Mouse (Mus musculus): ENCODE measurements around the gene Armc12.
A peak's percentile ranks its signal among the peaks of the same experiment; 100 is the strongest.

The Armc12 gene

DNA sequence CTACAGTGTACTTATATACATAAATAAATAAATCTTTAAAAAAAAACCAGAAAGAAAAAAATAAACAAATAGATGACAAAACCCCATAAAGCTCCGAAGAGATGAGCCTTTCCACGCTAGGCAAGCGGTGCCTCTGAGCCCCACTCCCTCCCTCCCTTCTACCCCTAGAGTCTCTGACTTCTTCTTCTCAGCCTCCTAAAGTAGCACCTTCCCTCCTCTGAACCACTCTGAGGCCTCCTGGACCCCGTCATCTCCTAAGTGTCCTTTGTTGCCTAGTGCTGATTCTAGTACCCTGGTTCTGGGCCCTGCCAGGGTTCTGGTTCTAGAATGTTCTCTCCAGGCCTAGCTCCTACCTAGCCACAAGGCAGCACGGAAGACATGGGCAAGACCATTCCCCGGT lies at the start of gene Armc12:
TSS of gene Armc12 (plus strand) at position 301 of the 400 bp plus-strand sequence.
- DNase-seq (ENCODE audit: low spot score) = no peak

GRCm38 (mm10) chr17:28484704-28485445 lies 45.7 kb upstream of the Armc12 start:
- no peak for DNase-seq (ENCODE audit: low spot score)

DNA sequence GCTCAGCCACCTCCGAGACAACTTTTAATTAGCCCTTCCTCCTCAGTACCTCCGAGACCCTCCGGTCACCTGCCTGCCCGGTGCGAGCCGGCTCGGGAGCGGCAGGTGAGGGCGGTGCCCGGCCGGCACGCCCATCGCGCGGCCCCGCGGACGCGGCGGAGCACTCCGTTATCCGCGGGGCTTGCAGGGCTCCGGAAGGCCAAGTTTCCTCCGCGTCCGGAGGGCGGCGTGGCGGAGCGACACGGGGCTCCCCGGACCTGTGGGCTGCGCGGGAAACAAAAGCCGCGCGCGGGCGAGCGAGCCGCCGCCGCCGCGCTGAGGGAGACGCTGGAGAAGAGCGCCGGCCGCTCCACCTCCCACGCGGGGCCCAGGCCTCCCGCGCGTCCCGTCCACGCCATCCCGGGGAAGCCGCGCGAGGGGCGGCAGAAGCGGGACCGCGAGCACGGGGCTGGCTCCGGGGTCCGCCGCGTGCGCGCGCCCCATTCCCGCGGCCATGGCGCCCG lies 45.1 kb upstream of the Armc12 start:
- peak; percentile 31 for DNase-seq (ENCODE audit: low spot score)

DNA sequence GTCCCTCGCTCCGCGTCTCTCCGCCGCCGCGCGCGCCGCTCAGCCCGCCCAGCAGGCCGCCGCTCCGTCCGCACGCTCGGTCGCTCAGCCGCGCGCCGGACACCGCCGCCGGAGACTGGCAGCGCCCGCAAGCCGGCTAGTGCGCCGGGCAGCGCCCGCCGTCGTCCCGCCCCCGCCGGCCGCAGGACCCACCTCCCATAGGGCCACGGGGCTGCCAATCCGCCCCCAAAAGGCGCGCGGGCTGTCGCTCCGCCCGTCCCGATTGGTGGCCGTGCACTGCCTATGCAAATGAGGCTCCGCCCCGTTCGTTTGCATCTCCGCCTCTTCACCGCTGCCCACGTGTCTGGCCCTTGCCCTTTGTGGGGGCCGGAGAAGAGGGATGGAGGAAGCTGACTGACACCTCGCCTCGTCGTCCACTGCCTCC lies 44.6 kb upstream of the Armc12 start:
- DNase-seq (ENCODE audit: low spot score) = peak; percentile 96

DNA sequence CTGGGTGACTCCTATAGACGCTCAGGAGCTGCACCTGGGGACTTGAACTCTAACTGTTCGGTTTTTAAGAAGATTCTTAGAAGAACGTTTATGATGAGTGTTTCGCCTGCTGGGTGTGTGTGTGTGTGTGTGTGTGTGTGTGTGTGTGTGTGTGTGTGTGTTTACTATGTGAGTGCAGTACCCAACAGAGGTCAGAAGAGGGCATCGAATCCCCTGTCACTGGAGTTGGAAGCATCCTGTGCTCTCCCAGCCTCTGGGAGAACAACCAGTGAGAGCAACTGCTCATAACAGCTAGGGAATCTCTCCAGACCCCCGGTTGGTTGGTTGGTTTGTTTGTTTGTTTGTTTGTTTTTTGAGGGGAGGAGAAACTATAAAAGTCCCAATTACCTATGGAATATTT lies 43.9 kb upstream of the Armc12 start:
- DNase-seq (ENCODE audit: low spot score) = no peak

DNA sequence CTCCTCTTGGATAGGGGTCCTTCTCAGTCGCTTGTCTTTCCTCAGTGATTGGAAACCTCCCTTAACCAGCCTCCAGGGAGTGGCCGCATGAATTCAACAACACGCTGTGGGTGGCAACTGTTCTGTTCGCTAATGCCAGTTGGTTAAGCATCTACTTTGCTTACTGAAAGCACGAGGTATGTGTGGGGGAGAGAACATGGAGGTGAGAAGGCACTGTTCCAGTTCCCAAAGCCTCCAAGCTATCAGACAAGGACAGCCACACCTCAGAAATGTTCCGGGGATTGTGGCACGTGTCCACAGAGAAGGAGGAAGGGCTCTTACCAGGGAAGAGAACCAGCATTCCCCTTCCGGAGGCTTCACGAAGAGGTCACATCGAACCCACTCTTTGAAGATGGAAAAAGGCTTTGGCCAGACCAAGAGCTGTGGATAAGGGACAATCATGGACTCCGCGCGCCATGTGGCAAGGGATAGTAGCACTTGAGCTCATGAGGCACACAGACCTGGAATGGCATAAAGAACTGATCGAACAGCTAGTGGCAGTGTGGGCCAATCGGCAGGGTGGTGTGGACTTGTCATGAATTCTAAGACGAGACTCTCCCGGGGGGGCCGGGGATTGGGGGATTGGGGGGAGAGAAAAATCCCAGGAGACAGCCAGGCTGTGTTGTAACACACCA lies 42.9 kb upstream of the Armc12 start:
- DNase-seq (ENCODE audit: low spot score) = no peak

- no peak for DNase-seq (ENCODE audit: low spot score)
These were observed 42.2 kb upstream of the Armc12 start for GRCm38 (mm10) chr17:28488258-28489013.

DNA sequence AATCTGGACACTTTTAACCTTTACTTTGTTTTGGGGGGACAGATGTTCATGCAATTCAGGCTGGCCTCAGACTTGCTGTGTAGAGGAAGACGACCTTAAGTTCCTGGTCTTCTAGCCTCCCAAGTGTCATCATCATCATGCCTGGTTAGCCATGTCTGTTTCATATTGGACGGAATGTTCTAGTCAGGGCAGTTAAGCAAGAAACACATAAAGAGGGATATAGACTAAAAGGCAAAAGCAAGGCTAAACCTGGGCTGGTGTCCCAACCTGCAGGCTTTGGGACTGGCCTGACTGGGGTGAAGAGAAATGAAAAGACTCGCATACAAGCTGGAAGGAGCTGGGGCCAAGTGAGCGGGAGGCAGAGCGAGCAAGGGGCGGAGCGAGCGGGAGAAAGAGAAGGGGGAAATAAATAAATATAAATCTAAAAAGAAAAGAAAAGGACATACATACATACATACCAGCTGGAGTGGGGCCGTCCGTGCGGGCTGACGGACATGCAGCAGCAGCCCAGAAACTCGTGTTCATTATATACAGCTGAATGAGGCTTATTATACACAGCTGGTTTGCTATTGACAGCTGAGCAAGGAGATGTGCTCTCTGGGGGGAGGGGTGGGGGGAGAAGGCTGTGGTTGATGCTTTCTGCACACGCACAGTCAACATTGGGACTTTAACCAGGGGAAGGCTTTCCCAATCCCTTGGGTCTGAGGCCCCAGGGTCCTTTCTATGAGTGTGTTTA lies 39.4 kb upstream of the Armc12 start:
- DNase-seq (ENCODE audit: low spot score) = no peak

- no peak for DNase-seq (ENCODE audit: low spot score)
These were observed 34.8 kb upstream of the Armc12 start for GRCm38 (mm10) chr17:28495832-28496231.

DNA sequence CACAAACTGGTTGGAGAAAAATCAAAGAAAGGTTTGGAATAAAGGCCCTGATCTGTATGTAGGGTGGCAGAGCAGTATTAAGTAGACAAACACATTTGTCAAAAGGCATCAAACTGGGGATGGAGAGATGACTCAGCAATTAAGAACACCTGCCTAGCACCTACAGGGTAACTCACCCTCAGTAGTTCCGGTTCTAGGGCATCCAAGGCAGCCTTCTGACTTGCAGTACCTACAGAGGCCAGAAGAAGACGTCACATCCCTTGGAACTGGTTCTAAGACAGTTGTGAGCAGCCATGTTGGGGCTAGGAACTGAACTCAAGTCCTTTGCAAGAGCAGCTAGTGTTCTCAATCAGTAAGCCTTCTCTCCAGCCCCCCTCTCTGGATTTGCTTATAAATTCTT lies 31.4 kb upstream of the Armc12 start:
- no peak for DNase-seq (ENCODE audit: low spot score)

DNA sequence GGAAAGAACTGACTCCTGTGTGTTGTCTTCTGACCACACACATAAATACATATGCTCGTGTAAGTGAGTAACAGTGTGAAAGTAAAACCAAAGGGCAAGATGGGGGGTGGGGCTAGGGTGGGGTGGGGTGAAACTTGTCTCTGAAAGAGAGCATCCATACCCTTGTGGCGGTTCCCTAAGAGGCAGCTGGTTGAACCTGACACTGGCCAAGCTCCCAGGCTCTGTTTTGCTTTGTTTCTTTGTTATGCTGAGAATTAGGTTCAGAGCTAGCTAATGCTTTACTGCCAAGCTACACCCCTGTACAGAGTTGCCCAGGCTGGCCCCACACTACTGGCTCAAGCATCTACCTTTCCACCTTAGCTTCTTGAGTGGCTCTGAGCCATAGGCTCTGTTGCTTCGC lies 30.1 kb upstream of the Armc12 start:
- DNase-seq (ENCODE audit: low spot score) = no peak

GRCm38 (mm10) chr17:28502196-28502821 lies 28.3 kb upstream of the Armc12 start:
- DNase-seq (ENCODE audit: low spot score) = no peak

- DNase-seq (ENCODE audit: low spot score) = no peak
These were observed 26.4 kb upstream of the Armc12 start for GRCm38 (mm10) chr17:28504182-28504581.

- no peak for DNase-seq (ENCODE audit: low spot score)
These were observed 25.0 kb upstream of the Armc12 start for GRCm38 (mm10) chr17:28505591-28505990.

DNA sequence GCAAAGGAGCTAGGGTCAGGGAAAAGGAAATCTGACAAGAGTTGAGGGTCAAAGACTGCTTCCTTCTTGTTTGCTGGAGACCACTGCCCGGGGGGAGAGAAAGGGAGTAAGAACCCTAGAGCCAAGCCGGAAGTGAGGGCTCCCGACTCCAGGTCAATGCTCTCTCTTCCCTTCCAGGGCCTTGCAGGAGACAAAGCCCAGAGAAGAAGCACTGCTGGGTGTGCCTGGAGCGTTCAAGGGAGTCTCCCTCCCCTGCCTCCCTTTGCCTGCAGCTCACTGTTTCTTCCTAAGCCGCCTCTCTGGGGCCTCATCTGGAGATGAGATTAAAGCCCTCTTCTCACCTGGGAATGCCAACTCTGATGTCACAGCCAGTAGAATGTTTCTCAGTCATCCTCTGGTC lies 23.7 kb upstream of the Armc12 start:
- no peak for DNase-seq (ENCODE audit: low spot score)

DNA sequence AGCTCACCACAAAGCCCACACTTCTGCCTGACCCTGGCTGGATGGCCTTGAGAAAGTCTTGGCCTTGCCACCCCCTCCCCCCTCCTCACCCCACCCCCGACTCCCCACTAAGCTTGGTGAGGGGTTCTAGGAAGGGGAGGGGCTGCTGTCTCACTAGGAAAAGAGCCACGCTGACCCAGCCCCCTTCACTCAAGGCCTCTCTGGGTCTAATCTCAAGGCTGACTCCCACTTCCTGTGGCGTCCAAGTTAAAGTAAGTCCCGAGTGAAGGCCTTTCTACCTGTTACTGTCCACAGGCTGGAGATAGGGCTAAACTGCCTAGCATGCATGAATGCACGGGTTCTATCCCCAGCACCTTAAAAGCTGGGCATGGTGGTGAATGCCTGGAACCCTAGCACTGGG lies 23.1 kb upstream of the Armc12 start:
- DNase-seq (ENCODE audit: low spot score) = no peak

DNA sequence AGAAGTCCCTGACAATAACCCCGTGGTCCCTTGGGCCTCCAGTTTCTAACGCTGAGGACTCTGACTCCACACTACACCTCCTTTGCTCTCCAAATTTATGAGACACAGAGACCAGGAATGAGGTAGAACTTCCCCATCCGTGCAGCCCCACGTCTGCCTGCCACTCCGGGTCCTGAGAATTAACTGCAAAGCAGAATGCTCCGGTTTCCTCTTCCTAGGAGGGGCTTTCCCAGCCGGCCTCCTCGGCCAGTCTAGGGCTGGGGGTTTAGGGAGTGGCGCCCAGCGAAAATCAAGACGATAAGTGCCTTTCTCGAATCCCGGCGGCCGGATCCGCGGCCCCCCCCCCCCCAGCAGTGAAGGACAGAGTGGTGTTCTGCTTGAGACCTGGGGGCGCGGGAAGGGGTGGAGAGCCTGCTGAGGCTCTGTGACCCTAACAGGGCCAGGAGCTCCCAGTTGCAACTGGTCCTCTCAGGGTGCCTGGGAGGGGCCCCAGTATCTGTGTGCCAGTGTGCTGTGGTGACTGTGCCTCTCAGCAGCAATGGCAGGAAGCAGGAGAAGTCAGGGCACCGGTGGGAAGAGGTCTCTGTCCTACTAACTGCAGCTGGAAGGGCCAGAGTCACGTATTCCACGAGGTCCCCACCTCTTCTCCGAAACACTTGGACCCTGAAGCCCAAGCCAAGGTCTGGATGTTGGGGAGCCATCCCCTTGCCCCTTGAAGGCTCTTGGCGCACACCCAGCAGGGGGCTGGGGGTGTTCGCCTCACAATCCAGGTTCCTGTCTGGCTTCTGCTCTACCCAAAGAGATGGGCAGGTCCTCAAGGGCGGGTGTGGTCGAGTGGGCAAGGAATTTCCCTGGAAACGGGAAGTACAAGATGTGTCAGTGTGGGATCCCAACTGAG lies 19.9 kb upstream of the Armc12 start:
- DNase-seq (ENCODE audit: low spot score) = no peak

DNA sequence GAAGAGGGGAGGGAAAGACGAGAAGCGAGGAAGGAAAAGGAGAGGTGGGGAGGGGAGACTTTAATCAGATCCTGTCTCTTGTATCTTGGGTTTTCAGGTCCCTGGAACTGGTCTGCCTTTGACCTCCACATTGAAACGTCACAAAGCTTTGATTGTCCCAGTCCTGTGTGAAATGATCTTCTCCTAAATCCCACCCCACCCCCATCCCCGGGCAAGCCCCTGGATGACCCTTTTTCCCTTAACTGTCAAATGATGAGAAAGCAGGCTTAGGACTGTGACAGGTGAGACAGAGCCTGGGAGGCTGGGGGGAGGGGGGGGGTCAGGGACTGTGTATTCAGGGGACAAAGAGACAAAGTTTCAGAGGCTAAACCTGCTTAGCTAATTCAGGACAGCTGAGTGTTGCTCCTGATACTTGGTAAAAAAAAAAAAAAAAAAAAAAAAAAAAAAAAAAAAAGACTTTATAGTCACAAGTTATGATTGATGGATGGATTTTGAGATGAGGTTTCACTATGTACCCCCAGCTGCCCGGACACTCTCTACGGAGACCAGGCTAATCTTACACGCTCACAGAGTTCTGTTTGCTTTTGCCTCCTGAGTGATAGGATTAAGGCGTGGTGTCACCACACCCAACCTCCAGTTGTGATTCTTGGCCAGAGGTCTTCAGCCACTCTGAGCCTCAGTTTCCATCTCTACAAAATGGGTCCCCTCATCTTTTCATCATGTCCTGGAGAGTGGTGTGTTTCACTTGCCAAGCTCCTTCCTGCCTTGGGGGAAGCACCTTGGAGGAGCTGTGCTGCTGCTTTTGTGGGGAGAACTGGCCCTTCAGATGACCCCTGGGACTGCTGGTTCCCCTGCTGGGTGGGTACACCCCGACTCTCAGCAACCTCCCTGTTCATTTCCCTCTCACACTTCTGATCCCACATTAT lies 18.7 kb upstream of the Armc12 start:
- DNase-seq (ENCODE audit: low spot score) = no peak

DNA sequence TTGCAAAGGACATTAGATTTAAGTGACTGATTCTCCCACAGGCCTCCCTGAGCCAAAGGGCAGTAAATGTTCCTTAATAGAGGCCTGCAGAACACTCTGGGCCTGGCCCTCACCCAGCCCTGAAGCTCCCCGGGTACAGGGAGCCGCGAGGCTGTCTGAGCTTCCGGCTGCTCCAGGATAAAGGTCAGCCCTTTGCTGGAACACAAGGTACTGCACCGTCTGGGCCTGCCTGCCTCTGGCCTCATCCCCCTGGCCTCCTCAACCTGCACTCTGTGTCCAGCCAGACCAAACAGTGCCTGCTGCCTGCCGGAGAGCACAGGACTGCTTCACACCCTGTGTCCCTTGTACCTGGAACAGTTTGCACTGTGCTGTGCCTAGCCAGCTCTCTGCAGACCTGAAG lies 17.9 kb upstream of the Armc12 start:
- no peak for DNase-seq (ENCODE audit: low spot score)
